Mouse (Mus musculus) left cerebral cortex, postnatal 36 days (tissue): ENCODE measurements around the gene Lamtor1. TPM values are rescaled to one million over a fixed set of nuclear protein-coding genes. Genes with fewer than 3 reads are reported as not detected.
"Not testable (repeated sequence)": the region's sequence is repeated elsewhere in the genome, so short reads cannot be mapped to it uniquely, and the experiment has no call there.

ENCODE experiments used
- DNase-seq, 2 experiments: peaks; one replicate each; pipeline ENCODE4 v3.0.0; 2021 to 2022; ENCODE audit warnings: low spot score in 2 of 2, mixed read lengths in 1 of 2
- intact Hi-C: fragments of 180-260 bp; cut with DNase I; formaldehyde crosslinking; loops from one replicate; pipeline ENCODE4 v1.15.1; 2025
- total RNA-seq, 2 experiments: library from RNA; stranded (reverse); gene quantifications; 2 replicates each; pipeline ENCODE4 v1.2.3; 2021

Gene Lamtor1
- total RNA-seq, 2 experiments from 2014 or later: 98.0 to 105 TPM

- intact Hi-C loops: not testable (repeated sequence)
Observed at GRCm38 (mm10) chr7:101949008-101949407, 43.3 kb downstream of the Lamtor1 start.

GRCm38 (mm10) chr7:101951648-101952047 is 45.9 kb downstream of the Lamtor1 start:
- no peak for DNase-seq
- intact Hi-C loops: no loop called here

More at GRCm38 (mm10) chr7:101949008-101949407, 43.3 kb downstream of the Lamtor1 start:
- not testable (repeated sequence) for DNase-seq

- no peak for DNase-seq
- intact Hi-C loops: no loop called here
Observed at GRCm38 (mm10) chr7:101952098-101952497, 46.4 kb downstream of the Lamtor1 start.

GRCm38 (mm10) chr7:101954163-101954562 is 48.5 kb downstream of the Lamtor1 start:
- no peak for DNase-seq
- intact Hi-C loops: no loop called here

- intact Hi-C loops: no loop called here
- DNase-seq: no peak
Observed at GRCm38 (mm10) chr7:101955276-101955675, 49.6 kb downstream of the Lamtor1 start.

GRCm38 (mm10) chr7:101955862-101956261 is 50.2 kb downstream of the Lamtor1 start:
- intact Hi-C loops: no loop called here
- no peak for DNase-seq

- intact Hi-C loops: no loop called here
- no peak for DNase-seq
Observed at GRCm38 (mm10) chr7:101956481-101956880, 50.8 kb downstream of the Lamtor1 start.

- intact Hi-C loops: no loop called here
- no peak for DNase-seq
Observed at GRCm38 (mm10) chr7:101956911-101957310, 51.2 kb downstream of the Lamtor1 start.

- no peak for DNase-seq
- intact Hi-C loops: no loop called here
Observed at GRCm38 (mm10) chr7:101962829-101963228, 57.1 kb downstream of the Lamtor1 start.

GRCm38 (mm10) chr7:101963621-101964020 is 57.9 kb downstream of the Lamtor1 start:
- intact Hi-C loops: no loop called here
- no peak for DNase-seq

- intact Hi-C loops: no loop called here
- DNase-seq: no peak
Observed at GRCm38 (mm10) chr7:101964551-101964950, 58.8 kb downstream of the Lamtor1 start.

GRCm38 (mm10) chr7:101965606-101966005 is 59.9 kb downstream of the Lamtor1 start:
- intact Hi-C loops: loop anchor here (5.0 kb wide), 1 partner anchor 33 kb away; the partner anchor contains the start of genes Lrrc51 and Numa1
- DNase-seq: no peak

- intact Hi-C loops: loop anchor here (5.0 kb wide), 1 partner anchor 35 kb away; the partner anchor contains the start of genes Lrrc51 and Numa1
- DNase-seq: no peak
Observed at GRCm38 (mm10) chr7:101967256-101967655, 61.6 kb downstream of the Lamtor1 start.

- no peak for DNase-seq
Observed at GRCm38 (mm10) chr7:101968751-101969150, 63.0 kb downstream of the Lamtor1 start.

GRCm38 (mm10) chr7:101969694-101970428 is 64.2 kb downstream of the Lamtor1 start:
- peak; percentile 86 to 90 for DNase-seq
- intact Hi-C loops: loop anchor here (5.0 kb wide), 1 partner anchor 38 kb away; the partner anchor contains the start of genes Lrrc51 and Numa1

More at GRCm38 (mm10) chr7:101968751-101969150, 63.0 kb downstream of the Lamtor1 start:
- intact Hi-C loops: loop anchor here (5.0 kb wide), 1 partner anchor 36 kb away; the partner anchor contains the start of genes Lrrc51 and Numa1

- intact Hi-C loops: no loop called here
- DNase-seq: peak; percentile 80 to 85
Observed at GRCm38 (mm10) chr7:101970429-101970775, 64.7 kb downstream of the Lamtor1 start.

- peak; percentile 76 to 82 for DNase-seq
- intact Hi-C loops: no loop called here
Observed at GRCm38 (mm10) chr7:101970821-101971461, 65.2 kb downstream of the Lamtor1 start.

GRCm38 (mm10) chr7:101971721-101972120 is 66.0 kb downstream of the Lamtor1 start:
- no peak for DNase-seq
- intact Hi-C loops: no loop called here

- no peak for DNase-seq
- intact Hi-C loops: no loop called here
Observed at GRCm38 (mm10) chr7:101973730-101974129, 68.0 kb downstream of the Lamtor1 start.

- intact Hi-C loops: no loop called here
- DNase-seq: no peak
Observed at GRCm38 (mm10) chr7:101974505-101974904, 68.8 kb downstream of the Lamtor1 start.
